Mouse (Mus musculus) hindbrain, embryonic 13.5 days (tissue): ENCODE results near the gene Orm1. TPM values are rescaled to one million over a fixed set of nuclear protein-coding genes. Genes with fewer than 3 reads are reported as not detected.

ENCODE experiments used
- ATAC-seq: fragments of 200-750 bp; cut with Nextera tagmentation; 2 replicates; pipeline ENCODE4 v1.8.0; 2017; ENCODE audit warnings: moderate TSS enrichment; ENCODE audit not compliant: low FRiP score
- H3K27ac ChIP-seq: fragments of 300-500 bp; sonication (generic); 2 replicates; pipeline ENCODE4 v1.5.1; 2015; ENCODE audit warnings: inconsistent platforms, mild to moderate bottlenecking, moderate library complexity
- H3K27me3 ChIP-seq: fragments of 300-500 bp; sonication (generic); 2 replicates; pipeline ENCODE4 v1.6.1; 2015; ENCODE audit warnings: mild to moderate bottlenecking, inconsistent platforms
- H3K36me3 ChIP-seq: fragments of 300-500 bp; sonication (generic); 2 replicates; pipeline ENCODE4 v1.6.1; 2015; ENCODE audit warnings: mild to moderate bottlenecking, inconsistent platforms
- H3K4me1 ChIP-seq: fragments of 300-500 bp; sonication (generic); replicated peaks from 2 replicates; pipeline ENCODE4 v1.6.1; 2015; ENCODE audit warnings: inconsistent platforms
- H3K4me2 ChIP-seq: fragments of 300-500 bp; sonication (generic); 2 replicates; pipeline ENCODE4 v1.6.1; 2015; ENCODE audit warnings: inconsistent platforms, mild to moderate bottlenecking, moderate library complexity
- H3K4me3 ChIP-seq: fragments of 300-500 bp; sonication (generic); 2 replicates; pipeline ENCODE4 v1.5.1; 2015; ENCODE audit warnings: mild to moderate bottlenecking, inconsistent platforms
- H3K9ac ChIP-seq: fragments of 300-500 bp; sonication (generic); 2 replicates; pipeline ENCODE4 v1.6.1; 2015; ENCODE audit warnings: mild to moderate bottlenecking, inconsistent platforms
- H3K9me3 ChIP-seq: fragments of 300-500 bp; sonication (generic); 2 replicates; pipeline ENCODE4 v1.6.1; 2016; ENCODE audit warnings: inconsistent platforms
- WGBS: fragments of 180-500 bp; shearing (Covaris S2); methylation state at CpG from one replicate; pipeline ENCODE4 v1.1.7; 2015; 5-methylcytosine and 5-hydroxymethylcytosine counted together
- polyA plus RNA-seq: library from polyadenylated mRNA; unstranded; fragments of >200 nt; fragmentation: Nextera tagmentation; extraction: Ambion mirVana; gene quantifications from 2 replicates; pipeline ENCODE4 v1.2.1, GENCODE M21; 2015

Gene Orm1
- polyA plus RNA-seq, result not detected in 2 replicates

DNA sequence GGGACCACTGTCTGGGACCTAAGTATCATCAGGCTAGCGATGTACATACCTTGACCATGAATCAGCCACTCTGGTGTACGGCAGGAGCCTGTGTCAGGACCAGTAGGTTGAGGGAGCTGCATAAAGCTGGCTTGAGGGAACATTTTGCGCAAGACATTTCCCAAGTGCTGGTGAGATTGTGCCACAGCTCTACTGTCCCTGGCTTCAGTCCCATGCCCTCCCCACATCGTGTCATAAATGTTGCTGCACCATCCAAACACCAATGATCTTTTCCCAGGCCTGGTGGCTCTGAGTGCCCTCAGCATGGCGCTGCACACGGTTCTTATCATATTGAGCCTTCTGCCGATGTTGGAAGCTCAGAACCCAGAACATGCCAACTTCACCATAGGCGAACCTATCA lies at the start of gene Orm1:
Orm1 (plus strand) TSS at position 266 of the 400 bp plus-strand sequence.
- no peaks in the 10 kb centered on the region for H3K4me1 ChIP-seq
- H3K4me3 ChIP-seq, result no peak within 1 kb of the TSS
- no peak within 1 kb of the TSS for H3K9ac ChIP-seq
- 88% methylated on average over 8 of the region's 8 CpGs for WGBS
- ATAC-seq, result no peak
- H3K27ac ChIP-seq, result no peak within 1 kb of the TSS
- H3K27me3 ChIP-seq, result no peaks in the 10 kb centered on the region
- H3K4me2 ChIP-seq, result no peak within 1 kb of the TSS
- H3K36me3 ChIP-seq, result no peaks in the 10 kb centered on the region
- H3K9me3 ChIP-seq, result no peaks in the 10 kb centered on the region

DNA sequence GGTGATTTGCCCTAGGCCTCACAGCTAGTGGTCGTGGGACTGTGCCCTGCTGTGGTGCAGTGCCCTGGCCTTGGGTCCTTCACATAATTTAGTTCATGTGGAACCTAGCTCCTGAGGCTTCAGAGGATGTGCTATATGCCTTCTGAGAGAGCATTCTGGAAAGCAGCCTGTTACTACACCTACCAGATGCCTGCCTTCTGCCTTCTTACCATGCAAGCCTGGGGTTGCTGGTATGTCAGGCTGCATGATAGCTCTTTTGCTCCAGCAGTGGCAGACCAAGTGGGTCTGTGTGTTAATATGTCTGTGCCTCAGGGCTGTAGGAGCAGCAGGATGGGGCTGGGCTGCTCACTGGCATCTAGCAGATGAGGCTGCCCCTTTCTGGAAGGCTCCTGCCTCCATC lies 48.7 kb upstream of the Orm1 start:
- Histone ChIP-seq H3K27ac (no peak overlapping the region), H3K36me3 (no peaks in the 10 kb centered on the region), H3K27me3 (no peaks in the 10 kb centered on the region), H3K9ac (no peak overlapping the region), H3K4me1 (peaks cover 13% of the 10 kb centered on the region), H3K4me3 (no peak overlapping the region), H3K4me2 (no peak overlapping the region), H3K9me3 (no peaks in the 10 kb centered on the region)
- WGBS, result 79% methylated on average over 1 of the region's 1 CpGs
- ATAC-seq, result no peak

DNA sequence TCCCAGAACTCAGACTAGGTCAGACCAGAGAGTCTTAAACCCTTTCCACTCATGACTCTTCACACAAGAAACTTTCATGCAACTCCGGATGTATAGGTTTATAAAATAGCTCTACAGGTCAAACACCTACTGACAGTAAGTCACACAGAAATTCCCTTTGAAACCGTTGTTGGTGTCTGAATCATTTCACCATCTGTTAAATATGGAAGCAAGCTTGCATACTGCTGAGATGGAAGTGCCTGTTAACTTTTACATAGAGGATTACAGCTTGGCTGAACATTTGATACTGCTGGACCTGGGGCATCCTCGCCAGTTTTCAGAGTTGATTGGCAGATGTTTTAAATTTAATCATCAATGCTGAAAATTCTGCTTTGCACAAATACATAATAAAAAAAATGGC lies 48.1 kb upstream of the Orm1 start:
- Histone ChIP-seq H3K9me3 (no peaks in the 10 kb centered on the region), H3K4me1 (peaks cover 7% of the 10 kb centered on the region; the same call in 1 of the 2 replicates), H3K4me3 (no peak overlapping the region), H3K9ac (no peak overlapping the region), H3K27ac (no peak overlapping the region), H3K27me3 (no peaks in the 10 kb centered on the region), H3K4me2 (no peak overlapping the region), H3K36me3 (no peaks in the 10 kb centered on the region)
- 70% methylated on average over 3 of the region's 3 CpGs for WGBS
- no peak for ATAC-seq

DNA sequence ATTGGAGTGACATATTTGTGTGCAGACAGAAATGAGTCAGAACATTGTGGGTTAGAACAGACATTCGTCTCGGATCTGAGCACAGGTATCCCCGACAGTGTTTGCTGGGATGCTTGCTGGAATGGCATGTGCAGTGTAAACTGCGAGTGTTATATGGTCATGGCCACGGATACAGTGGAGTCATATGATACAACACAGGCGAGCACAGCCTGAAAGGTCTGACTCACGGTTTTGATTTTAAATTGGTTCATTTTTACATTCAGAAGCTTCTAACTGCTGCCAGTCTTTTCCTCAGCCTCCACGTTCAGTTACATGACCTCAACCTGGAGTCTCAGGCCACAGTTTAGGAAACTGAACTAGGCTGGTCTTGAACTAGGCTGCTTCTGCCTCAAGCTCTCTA lies 47.5 kb upstream of the Orm1 start:
- Histone ChIP-seq H3K27ac (no peak overlapping the region), H3K9me3 (no peaks in the 10 kb centered on the region), H3K36me3 (no peaks in the 10 kb centered on the region), H3K4me1 (0 out of 2 replicates have a peak, but pooled peaks cover under 1% of the 10 kb centered on the region), H3K4me2 (no peak overlapping the region), H3K27me3 (no peaks in the 10 kb centered on the region), H3K4me3 (no peak overlapping the region), H3K9ac (no peak overlapping the region)
- WGBS, result 81% methylated on average over 8 of the region's 8 CpGs
- ATAC-seq, result no peak

DNA sequence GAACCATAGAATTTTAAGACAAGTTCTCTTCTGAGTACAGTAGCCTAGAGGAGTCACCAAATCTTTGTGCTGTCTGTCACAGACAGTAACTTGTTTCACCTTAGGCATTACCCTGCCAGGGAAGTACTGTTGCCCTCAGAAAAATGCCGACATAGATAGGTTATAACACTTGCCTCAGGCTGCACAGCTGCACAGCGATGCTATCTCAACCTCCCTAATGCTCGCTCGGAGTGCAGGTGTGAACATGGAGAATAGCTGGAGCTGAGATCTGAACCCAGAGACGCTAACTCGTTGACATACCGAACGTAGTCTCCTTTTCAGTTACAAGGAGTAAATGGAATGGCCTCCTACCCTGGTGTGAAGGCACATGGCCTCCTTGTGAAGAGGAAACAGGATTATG lies 46.2 kb upstream of the Orm1 start:
- Histone ChIP-seq H3K27me3 (no peaks in the 10 kb centered on the region), H3K4me1 (no peaks in the 10 kb centered on the region), H3K36me3 (no peaks in the 10 kb centered on the region), H3K4me2 (no peak overlapping the region), H3K27ac (no peak overlapping the region), H3K9me3 (no peaks in the 10 kb centered on the region), H3K9ac (no peak overlapping the region), H3K4me3 (no peak overlapping the region)
- ATAC-seq, result no peak
- WGBS, result 95% methylated on average over 8 of the region's 8 CpGs

DNA sequence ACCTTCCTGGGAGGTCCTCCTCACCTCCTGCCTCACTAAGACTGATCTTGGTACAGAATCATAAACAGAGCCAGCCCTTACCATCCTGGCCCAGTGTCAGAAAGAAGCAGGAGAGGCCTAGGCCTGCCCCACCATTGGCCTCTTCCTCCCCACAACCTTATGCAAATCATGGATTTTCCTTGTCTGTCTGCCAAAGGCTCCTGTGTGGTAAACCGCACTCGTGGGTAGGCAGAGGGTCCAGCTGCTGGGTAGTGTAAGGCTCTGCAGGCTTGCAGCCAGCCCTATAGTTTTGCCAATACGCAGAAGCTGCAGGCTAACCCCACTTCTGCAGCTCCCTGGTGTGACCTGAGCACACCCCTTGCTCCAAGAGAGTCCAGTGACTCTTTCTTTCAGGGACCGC lies 41.7 kb upstream of the Orm1 start:
- 67% methylated on average over 4 of the region's 4 CpGs for WGBS
- Histone ChIP-seq H3K36me3 (no peaks in the 10 kb centered on the region), H3K4me3 (no peak overlapping the region), H3K4me1 (no peaks in the 10 kb centered on the region), H3K9ac (no peak overlapping the region), H3K4me2 (no peak overlapping the region), H3K9me3 (no peaks in the 10 kb centered on the region), H3K27me3 (peaks cover 5% of the 10 kb centered on the region; the same call in 1 of the 2 replicates), H3K27ac (no peak overlapping the region)
- ATAC-seq, result peak; percentile 33; the same call in 1 of the 2 replicates

DNA sequence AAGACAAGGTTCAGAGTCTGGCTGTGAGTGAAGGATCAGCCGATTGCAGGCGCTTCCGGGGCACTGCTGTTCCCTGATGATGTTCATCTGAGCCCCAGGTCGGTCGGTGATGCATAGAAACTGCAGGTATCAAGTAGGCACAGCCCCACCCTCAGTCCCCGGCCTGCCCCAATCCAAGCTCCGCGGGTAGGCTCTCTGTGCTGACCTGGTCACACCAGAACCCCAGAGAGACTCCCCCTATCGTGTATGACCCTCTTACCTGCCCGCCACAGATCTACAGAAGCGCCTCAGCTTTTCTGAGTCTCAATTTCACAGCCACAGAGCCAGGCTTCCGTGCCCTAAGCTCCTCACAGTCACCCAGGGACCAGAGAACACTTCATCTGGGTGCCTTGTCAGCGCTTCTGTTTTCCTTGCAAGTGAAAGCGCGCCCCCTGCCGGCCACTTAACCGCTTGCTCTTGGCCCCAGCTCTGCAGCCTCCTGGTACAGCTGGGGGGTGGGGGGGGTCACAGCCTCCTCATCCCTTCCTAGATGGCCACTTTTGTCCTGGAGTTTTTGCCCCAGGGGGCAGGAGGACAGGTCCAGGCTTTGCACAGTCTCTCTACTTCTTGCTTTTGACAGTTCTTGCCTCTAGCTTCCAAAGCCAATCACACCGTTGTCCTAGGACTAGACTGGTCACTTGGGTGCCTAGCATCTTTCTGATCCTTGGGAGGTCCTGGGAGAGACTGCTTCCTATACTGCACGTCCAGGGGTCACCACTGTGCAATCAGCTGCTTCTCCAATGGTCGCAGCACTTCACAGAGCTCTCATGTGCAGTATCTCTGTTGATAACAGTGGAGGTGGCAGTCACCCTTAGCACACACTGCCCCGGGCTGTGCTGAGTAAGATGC lies 36.9 kb upstream of the Orm1 start:
- Histone ChIP-seq H3K4me2 (no peak overlapping the region), H3K36me3 (no peaks in the 10 kb centered on the region), H3K4me1 (no peaks in the 10 kb centered on the region), H3K9me3 (no peaks in the 10 kb centered on the region), H3K27me3 (peaks cover 5% of the 10 kb centered on the region; the same call in 1 of the 2 replicates), H3K9ac (no peak overlapping the region), H3K27ac (no peak overlapping the region), H3K4me3 (no peak overlapping the region)
- WGBS, result 35% methylated on average over 21 of the region's 21 CpGs
- ATAC-seq, result peak; percentile 78

DNA sequence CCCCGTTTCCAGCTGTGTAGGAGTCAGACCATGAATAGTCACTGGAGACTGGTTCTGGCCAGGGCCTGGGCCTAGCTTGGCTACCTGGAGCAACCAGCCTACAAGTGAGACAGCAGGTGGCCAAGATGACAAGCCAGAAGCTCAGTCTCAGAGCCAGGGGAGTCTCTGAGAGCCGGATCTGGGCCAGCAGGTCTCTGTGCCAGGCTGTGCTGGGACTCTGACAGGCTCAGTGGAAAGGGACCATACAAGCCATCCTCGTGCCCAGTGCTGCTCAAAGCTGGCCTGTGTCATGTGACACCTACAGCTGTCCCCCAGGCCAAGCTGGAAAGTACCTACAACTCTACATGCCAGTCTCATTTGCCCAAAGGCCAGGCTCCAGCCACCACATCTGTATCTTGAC lies 36.0 kb upstream of the Orm1 start:
- Histone ChIP-seq H3K27ac (no peak overlapping the region), H3K4me1 (no peaks in the 10 kb centered on the region), H3K4me3 (no peak overlapping the region), H3K36me3 (no peaks in the 10 kb centered on the region), H3K4me2 (no peak overlapping the region), H3K9ac (no peak overlapping the region), H3K27me3 (peaks cover 5% of the 10 kb centered on the region; the same call in 1 of the 2 replicates), H3K9me3 (no peaks in the 10 kb centered on the region)
- no peak for ATAC-seq
- 91% methylated on average over 3 of the region's 3 CpGs for WGBS

DNA sequence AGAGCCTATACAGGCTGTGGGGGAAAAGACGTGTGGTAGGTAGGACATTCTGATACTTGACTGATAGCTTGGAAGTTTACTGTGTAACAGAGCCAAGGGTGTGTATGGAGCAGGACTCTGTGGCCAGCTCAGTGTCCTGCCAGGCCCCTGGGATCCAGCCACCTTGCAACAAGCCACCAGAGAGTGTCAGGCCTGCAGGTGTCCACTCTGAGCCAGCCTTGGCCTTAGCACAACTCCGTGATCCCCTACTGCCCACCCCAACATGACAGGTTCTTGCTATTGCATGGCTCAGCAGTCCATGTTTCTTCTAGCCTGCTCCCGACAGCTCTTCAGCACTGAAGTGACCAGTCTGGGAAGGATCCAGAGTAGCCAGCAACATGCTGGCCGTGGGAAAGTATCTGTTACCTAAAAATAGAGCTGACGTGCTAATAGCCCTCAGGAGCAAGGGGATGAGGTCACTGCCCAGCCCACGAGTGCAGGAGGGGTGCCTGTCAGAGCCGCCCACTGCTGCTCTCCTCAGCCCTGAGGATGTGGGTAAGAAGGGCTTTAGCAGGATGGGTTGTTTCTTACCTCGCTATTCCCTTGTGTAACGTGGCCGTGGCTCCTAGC lies 34.0 kb upstream of the Orm1 start:
- Histone ChIP-seq H3K4me3 (no peak overlapping the region), H3K4me1 (no peaks in the 10 kb centered on the region), H3K27me3 (peaks cover 5% of the 10 kb centered on the region; the same call in 1 of the 2 replicates), H3K9ac (no peak overlapping the region), H3K36me3 (no peaks in the 10 kb centered on the region), H3K27ac (no peak overlapping the region), H3K9me3 (no peaks in the 10 kb centered on the region), H3K4me2 (no peak overlapping the region)
- WGBS, result 70% methylated on average over 10 of the region's 10 CpGs
- ATAC-seq, result no peak

DNA sequence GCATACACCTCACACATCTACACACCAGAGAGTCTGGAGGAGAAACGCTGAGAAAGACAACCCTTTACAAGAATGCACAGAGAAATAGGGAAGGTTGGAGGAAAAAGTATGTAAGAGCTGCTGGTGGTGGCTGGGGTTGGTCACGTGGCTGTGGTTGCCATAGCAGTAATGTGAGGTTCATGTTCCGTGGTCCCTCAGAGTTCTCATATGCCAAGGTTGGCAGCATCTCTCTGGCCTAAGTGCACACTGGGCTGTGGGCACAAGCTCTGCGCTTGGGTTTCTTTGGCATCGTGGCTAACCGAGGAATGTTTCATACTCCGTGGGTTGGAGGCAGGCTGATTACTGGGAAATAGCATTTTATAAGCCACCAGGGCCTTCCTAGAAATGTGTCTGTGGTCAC lies 32.9 kb upstream of the Orm1 start:
- Histone ChIP-seq H3K4me3 (no peak overlapping the region), H3K27me3 (peaks cover 3% of the 10 kb centered on the region; the same call in 1 of the 2 replicates), H3K4me1 (no peaks in the 10 kb centered on the region), H3K9ac (no peak overlapping the region), H3K36me3 (no peaks in the 10 kb centered on the region), H3K27ac (no peak overlapping the region), H3K9me3 (no peaks in the 10 kb centered on the region), H3K4me2 (no peak overlapping the region)
- ATAC-seq, result no peak
- WGBS, result 94% methylated on average over 7 of the region's 7 CpGs

DNA sequence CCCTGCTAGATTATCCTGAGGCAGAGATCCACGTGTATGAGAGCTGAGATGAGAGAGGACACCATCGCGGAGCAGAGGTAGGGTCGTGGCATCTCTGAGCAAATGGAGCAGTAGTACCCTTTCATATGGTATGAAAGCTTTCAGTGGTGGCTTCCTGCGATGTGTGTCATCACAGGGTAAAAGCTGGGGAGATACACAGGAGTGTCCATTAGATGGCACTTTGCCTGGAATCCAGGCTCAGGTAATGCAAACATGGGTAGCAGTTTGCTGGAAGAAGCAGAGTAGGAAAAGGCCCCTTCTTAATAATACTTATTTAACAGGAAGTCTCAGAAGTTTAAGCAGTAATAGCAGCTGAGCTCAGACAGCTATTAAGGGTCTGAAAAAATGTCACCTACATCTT lies 30.3 kb upstream of the Orm1 start:
- Histone ChIP-seq H3K4me1 (no peaks in the 10 kb centered on the region), H3K4me3 (no peak overlapping the region), H3K4me2 (no peak overlapping the region), H3K9me3 (no peaks in the 10 kb centered on the region), H3K9ac (no peak overlapping the region), H3K27ac (no peak overlapping the region), H3K27me3 (no peaks in the 10 kb centered on the region), H3K36me3 (no peaks in the 10 kb centered on the region)
- ATAC-seq, result no peak
- WGBS, result 80% methylated on average over 5 of the region's 5 CpGs

DNA sequence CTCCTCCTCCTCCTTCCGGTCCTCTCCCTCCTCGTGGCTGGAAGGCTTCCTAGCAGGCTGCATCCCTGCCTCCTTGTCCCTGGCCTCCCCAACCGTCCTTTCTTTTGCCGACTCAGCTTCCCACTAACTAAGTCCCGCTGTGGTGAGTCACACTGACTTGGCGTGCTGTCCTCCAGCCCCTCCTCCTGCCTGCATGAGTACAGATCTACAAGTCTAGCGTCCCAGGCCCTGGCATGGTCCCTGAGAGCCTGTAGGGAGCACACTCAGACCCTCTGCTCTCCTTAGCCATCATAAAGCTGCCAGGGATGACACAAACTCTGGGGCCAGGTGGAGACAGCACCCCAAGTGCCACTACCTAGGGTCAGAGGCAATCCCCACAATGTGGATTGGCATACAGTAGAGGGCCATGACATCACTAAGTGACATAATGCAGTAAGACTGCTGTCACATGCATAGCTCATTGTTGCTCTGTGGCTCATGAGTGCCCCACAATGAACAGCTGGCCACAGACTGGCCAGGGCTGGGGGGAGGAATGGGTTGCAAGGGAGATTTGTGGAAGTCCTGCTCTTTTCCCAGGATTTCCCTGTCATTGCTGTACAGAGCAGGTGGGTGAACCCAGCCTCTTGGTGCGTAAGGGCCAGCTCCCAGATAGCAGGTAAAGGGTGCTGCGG lies 28.1 kb upstream of the Orm1 start:
- WGBS, result 73% methylated on average over 9 of the region's 9 CpGs
- Histone ChIP-seq H3K36me3 (no peaks in the 10 kb centered on the region), H3K4me2 (no peak overlapping the region), H3K4me3 (no peak overlapping the region), H3K9me3 (no peaks in the 10 kb centered on the region), H3K4me1 (no peaks in the 10 kb centered on the region), H3K27me3 (no peaks in the 10 kb centered on the region), H3K9ac (no peak overlapping the region), H3K27ac (no peak overlapping the region)
- ATAC-seq, result 0 out of 2 replicates have a peak, but pooled peaks have one; percentile 28
